Mouse (Mus musculus): Measurements from ENCODE around the gene Mgat4c.

DNA sequence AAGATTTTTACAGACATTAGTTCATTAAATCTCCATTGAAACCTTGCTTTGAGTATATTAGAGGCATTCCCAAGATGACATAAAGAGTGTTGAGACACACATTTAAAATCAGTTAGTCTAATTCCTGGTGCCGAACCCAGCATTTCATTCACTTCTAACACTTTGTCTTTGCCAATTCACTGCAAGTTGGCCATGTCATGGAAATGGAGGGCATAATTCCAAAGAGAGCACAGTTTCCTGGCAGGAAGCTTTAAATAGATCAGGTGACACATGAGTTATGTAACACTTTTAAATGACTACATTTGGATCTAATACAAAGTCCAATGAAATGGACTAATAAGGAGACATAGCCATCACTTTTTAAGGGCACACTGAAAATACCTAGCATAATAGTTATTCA is 89.4 kb downstream of the Mgat4c start:
- no peak for TF ChIP-seq CTCF (conservative IDR thresholded peaks at IDR 0.05; ENCODE audit: low read length)
- no peak for TF ChIP-seq POU5F1 (IDR thresholded peaks at IDR 0.05; ENCODE audit: borderline replicate concordance, low read length)
